Mouse (Mus musculus) heart, adult 11 months (tissue): ENCODE data around the gene Btn1a1.
A peak's percentile ranks its signal among the peaks of the same experiment; 100 is the strongest.

ENCODE experiments used
- DNase-seq: peaks from one replicate; pipeline ENCODE4 v3.0.0; 2022

Gene Btn1a1

GRCm38 (mm10) chr13:23475658-23476057, 10.0 kb upstream of the Btn1a1 start:
- peak; percentile 84 for DNase-seq

- DNase-seq: peak; percentile 94
These were observed 1.2 kb upstream of the Btn1a1 start for GRCm38 (mm10) chr13:23466911-23467310.

- DNase-seq: peak; percentile 59
These were observed 605 bp upstream of the Btn1a1 start for GRCm38 (mm10) chr13:23466306-23466705.

GRCm38 (mm10) chr13:23464841-23465366, 797 bp downstream of the Btn1a1 start:
- peak; percentile 82 for DNase-seq

GRCm38 (mm10) chr13:23464224-23464637, 1.5 kb downstream of the Btn1a1 start:
- DNase-seq: peak; percentile 92

- DNase-seq: peak; percentile 91
These were observed 2.1 kb downstream of the Btn1a1 start for GRCm38 (mm10) chr13:23463381-23464223.

- no peak for DNase-seq
These were observed 3.0 kb downstream of the Btn1a1 start for GRCm38 (mm10) chr13:23462669-23463068.

- peak; percentile 12 for DNase-seq
These were observed 3.6 kb downstream of the Btn1a1 start for GRCm38 (mm10) chr13:23462063-23462462.

GRCm38 (mm10) chr13:23459264-23459846, 6.3 kb downstream of the Btn1a1 start:
- peak; percentile 68 for DNase-seq

- peak; percentile 89 for DNase-seq
These were observed 11.8 kb downstream of the Btn1a1 start for GRCm38 (mm10) chr13:23453926-23454325.

- DNase-seq: peak; percentile 98
These were observed 12.3 kb downstream of the Btn1a1 start for GRCm38 (mm10) chr13:23453362-23453862.

- DNase-seq: peak; percentile 97
These were observed 15.3 kb downstream of the Btn1a1 start for GRCm38 (mm10) chr13:23450398-23450797.

GRCm38 (mm10) chr13:23449235-23450095, 16.2 kb downstream of the Btn1a1 start:
- DNase-seq: peak; percentile 96

- peak; percentile 80 for DNase-seq
These were observed 16.9 kb downstream of the Btn1a1 start for GRCm38 (mm10) chr13:23448758-23449157.

- peak; percentile 97 for DNase-seq
These were observed 19.2 kb downstream of the Btn1a1 start for GRCm38 (mm10) chr13:23446498-23446952.

GRCm38 (mm10) chr13:23445561-23446320, 20.0 kb downstream of the Btn1a1 start:
- peak; percentile 98 for DNase-seq

- DNase-seq: no peak
These were observed 20.5 kb downstream of the Btn1a1 start for GRCm38 (mm10) chr13:23445156-23445555.

- no peak for DNase-seq
These were observed 21.2 kb downstream of the Btn1a1 start for GRCm38 (mm10) chr13:23444451-23444850.

GRCm38 (mm10) chr13:23439901-23440300, 25.8 kb downstream of the Btn1a1 start:
- DNase-seq: peak; percentile 82

GRCm38 (mm10) chr13:23438521-23438920, 27.2 kb downstream of the Btn1a1 start:
- peak; percentile 44 for DNase-seq

- peak; percentile 97 for DNase-seq
These were observed 27.8 kb downstream of the Btn1a1 start for GRCm38 (mm10) chr13:23437908-23438307.
